Mouse (Mus musculus): ENCODE measurements around the gene Olfr368. TPM values are rescaled to one million over a fixed set of nuclear protein-coding genes. Genes with fewer than 3 reads are reported as not detected.

Gene Olfr368
- not detected for polyA plus RNA-seq (2017; shearing (Covaris generic))

GRCm38 (mm10) chr2:37326215-37326614, at the start of gene Olfr368:
TSS of gene Olfr368 (plus strand) at chr2:37326515.

GRCm38 (mm10) chr2:37358633-37359540, 32.6 kb downstream of the Olfr368 start, which contains the start of gene Pdcl:
TSS of gene Pdcl (minus strand) at chr2:37359332.

Other genes starting within 250 kb of the Olfr368 start
- not detected for gene Olfr361, start 237.2 kb upstream of the Olfr368 start, polyA plus RNA-seq (2017; shearing (Covaris generic))
- not detected for gene Olfr362, start 208.6 kb upstream of the Olfr368 start, polyA plus RNA-seq (2017; shearing (Covaris generic))
- not detected for gene Olfr364-ps1, start 187.2 kb upstream of the Olfr368 start, polyA plus RNA-seq (2017; shearing (Covaris generic))
- not detected for gene Olfr365, start 138.3 kb upstream of the Olfr368 start, polyA plus RNA-seq (2017; shearing (Covaris generic))
- not detected for gene Olfr366, start 114.9 kb upstream of the Olfr368 start, polyA plus RNA-seq (2017; shearing (Covaris generic))
- gene Pdcl, start 32.8 kb downstream of the Olfr368 start, polyA plus RNA-seq (2017; shearing (Covaris generic)): 33.7 TPM
- 25.0 TPM for gene Rc3h2, start 96.4 kb downstream of the Olfr368 start, polyA plus RNA-seq (2017; shearing (Covaris generic))
- gene Zbtb26, start 116.6 kb downstream of the Olfr368 start, polyA plus RNA-seq (2017; shearing (Covaris generic)): 6.4 TPM
- 7.4 TPM for gene Zbtb6, start 116.7 kb downstream of the Olfr368 start, polyA plus RNA-seq (2017; shearing (Covaris generic))
- 73.0 TPM for gene Rabgap1, start 116.8 kb downstream of the Olfr368 start, polyA plus RNA-seq (2017; shearing (Covaris generic))
- gene Gpr21, start 189.8 kb downstream of the Olfr368 start, polyA plus RNA-seq (2017; shearing (Covaris generic)): 1.2 TPM

Measured in activated CD4-positive, CD25-positive, alpha-beta regulatory T cell, adult 9 weeks (primary cell).